In the genomic region with DNA sequence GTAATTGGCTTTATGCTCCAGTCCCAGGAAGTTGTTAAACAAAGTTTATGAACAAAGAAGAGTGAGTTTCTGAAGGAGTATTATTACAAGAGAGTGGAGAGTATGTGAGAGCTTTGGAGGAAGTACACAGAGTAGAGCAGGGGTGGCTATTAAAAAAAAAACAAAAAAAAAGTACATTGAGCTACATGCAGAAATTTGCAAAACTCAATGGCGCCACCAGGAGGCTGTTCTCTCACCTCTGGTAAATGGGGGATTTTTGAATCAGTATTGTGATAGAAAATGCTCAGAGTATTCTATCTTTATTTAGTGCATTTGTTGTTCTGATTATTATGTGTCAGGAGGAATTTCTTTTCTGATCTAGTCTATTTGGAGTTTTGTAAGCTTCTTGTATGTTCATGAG, we compare ENCODE assay signal across 19 mouse cellular contexts.
DNase-seq lines count a peak whose midpoint lies in the region; ATAC-seq and TF ChIP-seq lines count a peak whose summit lies in the region.
"Had no signal": no experiment of that assay in that cellular context is flagged by ENCODE, and none has a peak within 500 bp of the region (broad histone marks: within the 10 kb centered on the region; RNA-seq: fewer than 3 reads in every experiment).

No protein-coding gene starts in this region.

- intact Hi-C loops in gastrocnemius, adult 2 months (cut with DNase I): no loop called here
- intact Hi-C loops in gastrocnemius, postnatal 36 days (cut with DNase I): no loop called here

- no peak for DNase-seq in gastrocnemius, adult 2 months
- no peak for DNase-seq in gastrocnemius, postnatal 36 days
- DNase-seq in layer of hippocampus, adult 2 months (ENCODE audit: low spot score in 2 of 2): peak in 1 of 2 experiments; percentile 15
- no peak for DNase-seq in layer of hippocampus, adult 9-11 months
- DNase-seq in right cerebral cortex, postnatal 4 days: peak; percentile 22
- no peak for DNase-seq in right cerebral cortex, postnatal 25 days
- DNase-seq in telencephalon, adult 2 months (ENCODE audit: low read depth, low spot score): peak; percentile 4
- DNase-seq: adrenal gland, postnatal 25 days; cerebellum, adult 11-12 months; lung, postnatal 14 days; right cerebral cortex, adult 18-20 months; thymus, adult 2 months had no signal

- no peak overlapping the region for H3K27ac ChIP-seq in gastrocnemius, adult 2 months
- H3K27ac ChIP-seq in layer of hippocampus, adult 2 months: no peak overlapping the region
- H3K27ac ChIP-seq: forebrain, embryonic 13.5 days; hindbrain, embryonic 10.5 days; limb, embryonic 12.5 days; liver, embryonic 14.5 days; neural tube, embryonic 15.5 days had no signal

- TF ChIP-seq CTCF in gastrocnemius, adult 2 months (IDR thresholded peaks at IDR 0.05): peak; percentile 10; the same call in 1 of the 2 replicates
- TF ChIP-seq CTCF in layer of hippocampus, adult 2 months (conservative IDR thresholded peaks at IDR 0.05): peak; percentile 73

- no peak for ATAC-seq in cerebellum, adult (ENCODE audit: insufficient number of reproducible peaks, low FRiP score, low TSS enrichment)
- ATAC-seq: forebrain, embryonic 13.5 days; intestine, postnatal 0 days had no signal

- H3K4me3 ChIP-seq in gastrocnemius, adult 2 months: no peak overlapping the region
- no peak overlapping the region for H3K4me3 ChIP-seq in layer of hippocampus, adult 2 months
- H3K4me3 ChIP-seq: forebrain, embryonic 13.5 days; hindbrain, embryonic 10.5 days; limb, embryonic 12.5 days; neural tube, embryonic 15.5 days had no signal

Comparison
In these comparisons a context has a peak if more than half of its experiments do, and no peak if none do; other contexts are left out.
1. DNase-seq: peak in right cerebral cortex, postnatal 4 days (single experiment) and telencephalon, adult 2 months (single experiment); none in gastrocnemius, adult 2 months (single experiment), gastrocnemius, postnatal 36 days (0 of 2), layer of hippocampus, adult 9-11 months (single experiment) and right cerebral cortex, postnatal 25 days (single experiment).